Mouse (Mus musculus) C2C12 (cell line): ENCODE results near the gene Ssbp2.

Source experiments
- CTCF ChIP-seq: IDR thresholded peaks from one replicate; pipeline ENCODE4 v1.5.1; 2011; ENCODE audit not compliant: control insufficient read depth, insufficient read depth, insufficient read length
- MAX ChIP-seq: IDR thresholded peaks from one replicate; pipeline ENCODE4 v1.6.1; 2011; ENCODE audit warnings: mild to moderate bottlenecking, control low read depth

- TF ChIP-seq CTCF (no peak), MAX (no peak)
Measured at GRCm38 (mm10) chr13:91638836-91639235, 178.8 kb downstream of the Ssbp2 start.
